Mouse (Mus musculus): ENCODE data around the gene Nrxn1.

The Nrxn1 gene

GRCm38 (mm10) chr17:91093042-91093080 is at the start of gene Nrxn1:
Gene Nrxn1 (minus strand): TSS chr17:91093071.
- no peak for DNase-seq

GRCm38 (mm10) chr17:91136859-91137258 is 44.0 kb upstream of the Nrxn1 start:
- DNase-seq = no peak

- DNase-seq = no peak
These were observed 20.2 kb upstream of the Nrxn1 start for GRCm38 (mm10) chr17:91112880-91113628.

GRCm38 (mm10) chr17:91112085-91112484 is 19.2 kb upstream of the Nrxn1 start:
- no peak for DNase-seq

- peak; percentile 55 for DNase-seq
These were observed 407 bp upstream of the Nrxn1 start for GRCm38 (mm10) chr17:91093081-91093875.

- DNase-seq = peak; percentile 83
These were observed 340 bp downstream of the Nrxn1 start for GRCm38 (mm10) chr17:91092421-91093041.

GRCm38 (mm10) chr17:91090631-91091030 is 2.2 kb downstream of the Nrxn1 start:
- DNase-seq = peak; percentile 11

- peak; percentile 7 for DNase-seq
These were observed 3.9 kb downstream of the Nrxn1 start for GRCm38 (mm10) chr17:91088991-91089390.

- DNase-seq = no peak
These were observed 4.7 kb downstream of the Nrxn1 start for GRCm38 (mm10) chr17:91088037-91088715.

GRCm38 (mm10) chr17:91086412-91086811 is 6.5 kb downstream of the Nrxn1 start:
- DNase-seq = no peak

- no peak for DNase-seq
These were observed 7.5 kb downstream of the Nrxn1 start for GRCm38 (mm10) chr17:91085416-91085815.

GRCm38 (mm10) chr17:91079096-91079495 is 13.8 kb downstream of the Nrxn1 start:
- DNase-seq = no peak

GRCm38 (mm10) chr17:91074780-91075179 is 18.1 kb downstream of the Nrxn1 start:
- DNase-seq = no peak

- DNase-seq = no peak
These were observed 59.4 kb downstream of the Nrxn1 start for GRCm38 (mm10) chr17:91033466-91033865.

GRCm38 (mm10) chr17:91025061-91025623 is 67.7 kb downstream of the Nrxn1 start:
- DNase-seq = no peak

- no peak for DNase-seq
These were observed 85.3 kb downstream of the Nrxn1 start for GRCm38 (mm10) chr17:91007385-91008089.

GRCm38 (mm10) chr17:91000389-91000788 is 92.5 kb downstream of the Nrxn1 start:
- no peak for DNase-seq

- peak; percentile 19 for DNase-seq
These were observed 93.2 kb downstream of the Nrxn1 start for GRCm38 (mm10) chr17:90999667-91000154.

GRCm38 (mm10) chr17:90997714-90998113 is 95.2 kb downstream of the Nrxn1 start:
- DNase-seq = no peak

GRCm38 (mm10) chr17:90995436-90995835 is 97.4 kb downstream of the Nrxn1 start:
- no peak for DNase-seq

GRCm38 (mm10) chr17:90994247-90994646 is 98.6 kb downstream of the Nrxn1 start:
- DNase-seq = no peak

- no peak for DNase-seq
These were observed 102.1 kb downstream of the Nrxn1 start for GRCm38 (mm10) chr17:90990747-90991146.
